Mouse (Mus musculus): Measurements from ENCODE around the gene Zhx3. TPM values are rescaled to one million over a fixed set of nuclear protein-coding genes. Genes with fewer than 3 reads are reported as not detected.

Zhx3 gene
- polyA plus RNA-seq, 1 experiment from 2014 or later = 10.7 TPM

DNA sequence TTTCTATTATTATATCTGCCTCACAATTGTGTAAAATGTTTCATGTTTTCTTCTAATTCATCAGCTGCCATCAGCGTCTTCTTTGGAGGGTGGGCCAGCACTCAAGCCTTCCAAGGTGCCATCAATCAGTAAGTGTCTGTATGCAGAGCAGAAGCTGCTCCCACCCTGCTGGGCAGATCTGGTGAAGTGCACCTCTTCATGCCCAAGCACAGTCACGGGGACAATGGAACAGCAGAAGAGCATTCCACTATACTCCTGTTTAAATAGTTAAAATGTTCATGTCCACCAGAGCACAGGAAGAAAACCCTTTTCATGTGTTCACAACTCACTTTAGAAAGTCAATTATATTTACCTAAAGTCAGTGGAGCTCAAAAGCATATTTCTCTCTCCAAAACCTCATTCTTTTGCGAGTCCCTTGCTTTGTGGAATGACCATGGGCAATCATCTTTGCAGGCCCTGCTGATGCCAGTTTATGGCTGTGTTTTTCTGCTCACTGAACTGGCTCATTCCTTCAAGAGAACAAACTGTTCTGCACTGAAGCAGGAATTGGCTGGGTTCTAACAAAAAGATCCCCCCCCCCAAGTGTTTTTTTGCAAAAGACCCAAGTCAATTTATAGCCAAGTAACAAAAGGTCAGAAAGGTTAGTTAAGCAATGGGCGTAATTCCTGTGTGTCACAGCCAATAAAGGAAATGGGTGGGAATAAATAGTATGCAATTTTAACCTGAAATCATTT is 67.8 kb downstream of the Zhx3 start:
- 13% methylated on average over 4 of the region's 4 CpGs for WGBS
- ATAC-seq (ENCODE audit: insufficient read depth, low FRiP score, low TSS enrichment) = no peak

DNA sequence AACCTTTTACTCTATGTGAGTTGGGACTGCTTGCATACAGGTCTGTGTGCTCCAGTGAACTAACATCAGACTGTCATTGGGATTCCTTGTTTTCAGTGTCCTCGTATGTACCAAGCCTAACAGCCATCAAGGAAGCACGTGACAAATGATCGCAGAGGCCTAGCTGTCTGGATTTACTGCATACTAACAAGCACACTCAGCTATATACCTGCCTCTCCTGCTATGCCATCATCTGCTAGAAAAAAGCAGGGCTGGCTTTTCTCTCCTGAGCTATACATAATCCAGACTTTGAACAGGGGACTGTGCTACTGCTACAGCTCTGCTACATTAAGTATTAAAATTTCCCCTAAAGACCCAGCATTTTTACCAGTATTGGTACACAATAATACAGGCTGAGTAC is 70.5 kb downstream of the Zhx3 start:
- H3K27me3 ChIP-seq (ENCODE audit: control insufficient read depth, insufficient read depth, low read length) = no peaks in the 10 kb centered on the region
- ATAC-seq (ENCODE audit: insufficient read depth, low FRiP score, low TSS enrichment) (no peak), DNase-seq (ENCODE audit: low spot score) (no peak)
- peaks cover 6% of the 10 kb centered on the region; the same call in 1 of the 2 replicates for H3K4me1 ChIP-seq (ENCODE audit: control insufficient read depth, insufficient read depth, low read length)
- H3K9ac ChIP-seq (ENCODE audit: low read length) = no peak overlapping the region
- H3K4me2 ChIP-seq (ENCODE audit: low read depth) = no peak overlapping the region
- no peaks in the 10 kb centered on the region for H3K9me3 ChIP-seq (ENCODE audit: control insufficient read depth, low read length)
- H3K4me3 ChIP-seq (ENCODE audit: low read depth, low read length) = no peak overlapping the region
- WGBS = 86% methylated on average over 3 of the region's 3 CpGs
- H3K36me3 ChIP-seq (ENCODE audit: control insufficient read depth, insufficient read depth, low read length) = no peaks in the 10 kb centered on the region
- no peak overlapping the region for H3K27ac ChIP-seq (ENCODE audit: low read depth, low read length)

More for the DNA sequence above, 67.8 kb downstream of the Zhx3 start:
- no peak overlapping the region for H3K4me2 ChIP-seq (ENCODE audit: low read depth)
- H3K36me3 ChIP-seq (ENCODE audit: control insufficient read depth, insufficient read depth, low read length) = no peaks in the 10 kb centered on the region
- no peaks in the 10 kb centered on the region for H3K9me3 ChIP-seq (ENCODE audit: control insufficient read depth, low read length)
- no peak overlapping the region for H3K27ac ChIP-seq (ENCODE audit: low read depth, low read length)
- no peaks in the 10 kb centered on the region for H3K27me3 ChIP-seq (ENCODE audit: control insufficient read depth, insufficient read depth, low read length)
- H3K9ac ChIP-seq (ENCODE audit: low read length) = no peak overlapping the region
- no peak for DNase-seq (ENCODE audit: low spot score)
- H3K4me1 ChIP-seq (ENCODE audit: control insufficient read depth, insufficient read depth, low read length) = peaks cover 6% of the 10 kb centered on the region; the same call in 1 of the 2 replicates
- H3K4me3 ChIP-seq (ENCODE audit: low read depth, low read length) = no peak overlapping the region

DNA sequence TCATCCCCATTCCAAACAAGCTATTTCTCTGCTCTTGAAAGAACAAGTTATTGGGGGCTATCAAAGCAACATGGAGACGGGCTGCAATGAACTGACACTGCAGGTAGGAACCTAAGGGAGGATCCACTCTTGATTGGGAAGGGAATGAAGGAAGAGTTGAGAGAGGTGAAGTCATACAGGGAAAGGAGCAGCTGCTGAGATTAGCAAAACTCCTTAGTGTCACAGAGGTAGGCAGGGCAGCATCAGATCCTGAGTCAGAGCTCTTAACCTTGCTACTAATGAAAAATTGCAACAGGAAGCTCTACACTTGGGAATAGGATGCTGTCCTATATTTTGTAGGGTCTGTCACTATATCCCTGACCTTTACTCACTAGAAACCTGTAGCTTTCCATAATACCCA is 71.8 kb downstream of the Zhx3 start:
- no peak for DNase-seq (ENCODE audit: low spot score)
- H3K9me3 ChIP-seq (ENCODE audit: control insufficient read depth, low read length) = no peaks in the 10 kb centered on the region
- peaks cover 6% of the 10 kb centered on the region; the same call in 1 of the 2 replicates for H3K4me1 ChIP-seq (ENCODE audit: control insufficient read depth, insufficient read depth, low read length)
- H3K4me3 ChIP-seq (ENCODE audit: low read depth, low read length) = no peak overlapping the region
- H3K4me2 ChIP-seq (ENCODE audit: low read depth) = no peak overlapping the region
- H3K36me3 ChIP-seq (ENCODE audit: control insufficient read depth, insufficient read depth, low read length) = no peaks in the 10 kb centered on the region
- H3K27me3 ChIP-seq (ENCODE audit: control insufficient read depth, insufficient read depth, low read length) = no peaks in the 10 kb centered on the region
- no peak overlapping the region for H3K27ac ChIP-seq (ENCODE audit: low read depth, low read length)
- H3K9ac ChIP-seq (ENCODE audit: low read length) = no peak overlapping the region
- 86% methylated on average over 1 of the region's 1 CpGs for WGBS
- no peak for ATAC-seq (ENCODE audit: insufficient read depth, low FRiP score, low TSS enrichment)

DNA sequence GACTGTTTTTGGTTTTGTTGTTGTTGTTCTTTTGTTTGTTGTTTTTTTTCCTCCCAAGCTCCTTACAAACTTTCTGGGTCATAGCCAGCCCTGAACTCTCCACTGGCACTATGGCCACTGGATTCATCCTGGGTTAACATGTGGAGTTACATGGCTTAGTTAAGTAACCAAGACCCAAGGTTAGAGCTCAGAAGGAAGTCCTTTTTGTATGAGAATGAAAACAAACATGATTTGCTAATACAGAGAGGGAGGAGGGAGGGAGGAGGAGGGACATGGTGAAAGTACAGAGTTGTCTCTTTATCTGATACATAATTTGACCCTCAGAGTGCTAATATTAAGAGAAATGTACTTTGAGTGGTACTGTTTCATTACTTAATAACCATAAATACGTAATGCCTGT is 74.6 kb downstream of the Zhx3 start:
- H3K36me3 ChIP-seq (ENCODE audit: control insufficient read depth, insufficient read depth, low read length) = no peaks in the 10 kb centered on the region
- no peak overlapping the region for H3K9ac ChIP-seq (ENCODE audit: low read length)
- no peak overlapping the region for H3K27ac ChIP-seq (ENCODE audit: low read depth, low read length)
- H3K4me1 ChIP-seq (ENCODE audit: control insufficient read depth, insufficient read depth, low read length) = no peaks in the 10 kb centered on the region
- no peaks in the 10 kb centered on the region for H3K27me3 ChIP-seq (ENCODE audit: control insufficient read depth, insufficient read depth, low read length)
- no peak overlapping the region for H3K4me3 ChIP-seq (ENCODE audit: low read depth, low read length)
- H3K9me3 ChIP-seq (ENCODE audit: control insufficient read depth, low read length) = no peaks in the 10 kb centered on the region
- WGBS = 78% methylated on average over 1 of the region's 1 CpGs
- DNase-seq (ENCODE audit: low spot score) = no peak
- H3K4me2 ChIP-seq (ENCODE audit: low read depth) = no peak overlapping the region
- no peak for ATAC-seq (ENCODE audit: insufficient read depth, low FRiP score, low TSS enrichment)

DNA sequence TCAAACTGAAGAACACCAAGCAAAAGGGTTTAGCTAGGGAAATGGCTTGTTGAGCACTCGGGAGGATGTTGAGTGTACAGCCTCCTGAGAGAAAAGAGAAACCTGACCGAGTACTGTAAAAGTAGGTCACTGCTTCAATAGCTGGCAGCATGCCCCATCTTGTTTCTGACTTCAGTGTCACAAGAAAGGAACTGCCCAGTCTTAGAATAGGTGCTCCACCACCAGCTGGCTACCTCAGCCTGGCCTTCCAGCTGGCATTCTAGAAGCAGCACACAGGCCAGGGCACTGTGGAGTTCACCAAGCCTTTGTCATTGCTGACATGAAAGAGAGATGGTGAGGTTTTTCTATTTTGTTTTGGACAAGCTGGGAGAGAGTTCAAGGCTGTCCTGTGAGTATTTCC is 75.8 kb downstream of the Zhx3 start:
- WGBS = 85% methylated on average over 2 of the region's 2 CpGs
- Histone ChIP-seq H3K4me2 (ENCODE audit: low read depth) (no peak overlapping the region), H3K9me3 (ENCODE audit: control insufficient read depth, low read length) (no peaks in the 10 kb centered on the region), H3K4me1 (ENCODE audit: control insufficient read depth, insufficient read depth, low read length) (no peaks in the 10 kb centered on the region), H3K27ac (ENCODE audit: low read depth, low read length) (no peak overlapping the region), H3K4me3 (ENCODE audit: low read depth, low read length) (no peak overlapping the region), H3K36me3 (ENCODE audit: control insufficient read depth, insufficient read depth, low read length) (no peaks in the 10 kb centered on the region), H3K9ac (ENCODE audit: low read length) (no peak overlapping the region), H3K27me3 (ENCODE audit: control insufficient read depth, insufficient read depth, low read length) (no peaks in the 10 kb centered on the region)
- DNase-seq (ENCODE audit: low spot score) (no peak), ATAC-seq (ENCODE audit: insufficient read depth, low FRiP score, low TSS enrichment) (no peak)

DNA sequence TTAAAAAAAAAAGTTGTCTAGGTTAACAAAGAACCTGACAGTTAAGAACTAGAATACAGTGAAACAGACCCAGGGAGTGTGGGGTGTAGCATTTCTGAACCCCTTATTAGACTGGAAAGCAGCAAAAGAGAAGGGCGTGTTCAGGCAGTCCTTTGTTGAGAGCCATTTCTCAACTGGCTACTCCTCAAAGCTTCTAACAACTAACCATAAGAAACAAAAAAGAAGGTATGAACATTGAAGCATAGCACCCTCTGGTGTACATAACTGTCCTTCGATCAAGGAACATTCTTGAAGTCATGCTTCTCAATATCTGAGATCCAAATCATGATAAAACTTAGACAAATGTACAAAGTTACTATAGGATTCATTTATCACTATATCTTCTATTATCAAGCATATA is 79.7 kb downstream of the Zhx3 start:
- ATAC-seq (ENCODE audit: insufficient read depth, low FRiP score, low TSS enrichment) (no peak), DNase-seq (ENCODE audit: low spot score) (no peak)
- Histone ChIP-seq H3K9me3 (ENCODE audit: control insufficient read depth, low read length) (no peaks in the 10 kb centered on the region), H3K27ac (ENCODE audit: low read depth, low read length) (no peak overlapping the region), H3K4me1 (ENCODE audit: control insufficient read depth, insufficient read depth, low read length) (no peaks in the 10 kb centered on the region), H3K9ac (ENCODE audit: low read length) (no peak overlapping the region), H3K4me2 (ENCODE audit: low read depth) (no peak overlapping the region), H3K27me3 (ENCODE audit: control insufficient read depth, insufficient read depth, low read length) (no peaks in the 10 kb centered on the region), H3K4me3 (ENCODE audit: low read depth, low read length) (no peak overlapping the region), H3K36me3 (ENCODE audit: control insufficient read depth, insufficient read depth, low read length) (no peaks in the 10 kb centered on the region)
- 82% methylated on average over 2 of the region's 2 CpGs for WGBS

DNA sequence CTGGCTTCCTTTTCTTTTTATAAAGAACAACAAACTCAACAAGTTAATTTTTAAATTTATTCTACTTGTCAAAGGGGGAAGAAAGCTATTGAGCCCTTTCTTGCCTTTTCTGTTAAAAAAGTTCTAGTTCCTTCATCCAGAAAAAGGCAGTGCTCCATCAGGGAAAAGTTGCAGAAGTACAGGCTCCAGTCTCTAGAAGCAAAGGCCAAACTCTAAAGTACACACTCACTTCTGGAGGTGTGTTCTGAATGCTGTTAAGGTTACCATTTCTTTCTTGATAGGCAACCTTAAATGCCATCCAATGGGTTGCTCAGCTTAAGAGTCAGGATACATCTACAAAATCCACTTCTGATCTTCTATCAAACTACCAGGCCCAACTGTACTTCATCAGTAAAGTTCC is 83.1 kb downstream of the Zhx3 start:
- no peak for DNase-seq (ENCODE audit: low spot score)
- Histone ChIP-seq H3K4me2 (ENCODE audit: low read depth) (no peak overlapping the region), H3K27ac (ENCODE audit: low read depth, low read length) (no peak overlapping the region), H3K9ac (ENCODE audit: low read length) (no peak overlapping the region), H3K9me3 (ENCODE audit: control insufficient read depth, low read length) (no peaks in the 10 kb centered on the region), H3K36me3 (ENCODE audit: control insufficient read depth, insufficient read depth, low read length) (no peaks in the 10 kb centered on the region), H3K4me1 (ENCODE audit: control insufficient read depth, insufficient read depth, low read length) (no peaks in the 10 kb centered on the region), H3K4me3 (ENCODE audit: low read depth, low read length) (no peak overlapping the region), H3K27me3 (ENCODE audit: control insufficient read depth, insufficient read depth, low read length) (no peaks in the 10 kb centered on the region)
- ATAC-seq (ENCODE audit: insufficient read depth, low FRiP score, low TSS enrichment) = no peak

DNA sequence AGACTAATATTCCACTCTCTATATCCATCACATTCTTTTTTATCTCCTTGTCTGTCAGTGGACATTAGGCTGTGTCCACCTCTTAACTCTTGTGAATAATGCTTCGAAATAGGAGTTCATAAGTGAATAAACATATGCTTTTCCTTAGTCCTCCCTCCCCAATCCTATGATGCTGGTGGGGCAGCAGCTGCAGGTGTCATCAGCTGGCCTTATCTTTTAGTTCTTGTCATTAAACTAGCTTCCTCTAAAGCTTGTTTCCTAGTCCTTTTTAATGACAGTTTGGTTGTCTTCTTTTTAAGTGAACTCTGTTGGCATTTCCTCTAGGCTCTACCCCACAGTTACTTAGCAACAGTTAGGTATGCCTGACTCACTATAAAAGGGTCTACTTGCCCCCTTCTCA is 83.8 kb downstream of the Zhx3 start:
- DNase-seq (ENCODE audit: low spot score) (no peak), ATAC-seq (ENCODE audit: insufficient read depth, low FRiP score, low TSS enrichment) (no peak)
- Histone ChIP-seq H3K9ac (ENCODE audit: low read length) (no peak overlapping the region), H3K4me2 (ENCODE audit: low read depth) (no peak overlapping the region), H3K4me3 (ENCODE audit: low read depth, low read length) (no peak overlapping the region), H3K9me3 (ENCODE audit: control insufficient read depth, low read length) (no peaks in the 10 kb centered on the region), H3K27me3 (ENCODE audit: control insufficient read depth, insufficient read depth, low read length) (no peaks in the 10 kb centered on the region), H3K36me3 (ENCODE audit: control insufficient read depth, insufficient read depth, low read length) (no peaks in the 10 kb centered on the region), H3K4me1 (ENCODE audit: control insufficient read depth, insufficient read depth, low read length) (no peaks in the 10 kb centered on the region), H3K27ac (ENCODE audit: low read depth, low read length) (no peak overlapping the region)
- WGBS = 81% methylated on average over 1 of the region's 1 CpGs

DNA sequence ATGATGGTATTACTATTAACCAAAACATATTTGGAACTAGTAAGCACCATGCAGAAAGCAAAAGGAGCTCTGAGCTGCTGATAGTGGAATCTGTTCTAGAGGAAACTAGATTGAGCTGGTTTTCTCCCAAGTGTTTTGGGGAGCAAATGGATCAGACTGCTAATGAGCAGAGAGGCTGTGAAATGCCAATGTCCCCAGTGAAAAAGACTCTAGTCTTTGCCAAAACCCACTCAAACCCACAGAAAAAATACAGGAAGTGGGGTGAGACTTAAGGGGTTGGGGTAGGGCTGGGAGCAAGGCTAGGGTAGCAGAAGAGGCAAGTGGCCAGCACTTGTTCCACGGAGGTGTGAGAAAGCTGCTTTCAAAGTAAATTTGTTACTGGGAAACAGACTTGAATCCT is 86.5 kb downstream of the Zhx3 start:
- Histone ChIP-seq H3K4me2 (ENCODE audit: low read depth) (no peak overlapping the region), H3K27me3 (ENCODE audit: control insufficient read depth, insufficient read depth, low read length) (no peaks in the 10 kb centered on the region), H3K27ac (ENCODE audit: low read depth, low read length) (no peak overlapping the region), H3K4me1 (ENCODE audit: control insufficient read depth, insufficient read depth, low read length) (no peaks in the 10 kb centered on the region), H3K36me3 (ENCODE audit: control insufficient read depth, insufficient read depth, low read length) (no peaks in the 10 kb centered on the region), H3K9ac (ENCODE audit: low read length) (no peak overlapping the region), H3K9me3 (ENCODE audit: control insufficient read depth, low read length) (no peaks in the 10 kb centered on the region), H3K4me3 (ENCODE audit: low read depth, low read length) (no peak overlapping the region)
- 72% methylated on average over 1 of the region's 1 CpGs for WGBS
- no peak for ATAC-seq (ENCODE audit: insufficient read depth, low FRiP score, low TSS enrichment)
- DNase-seq (ENCODE audit: low spot score) = no peak

Data from neural tube, embryonic 11.5 days (tissue).